Comparison of ENCODE assay signal across 9 mouse cellular contexts in genomic region chr19:54175766-54176165, GRCm38 (mm10).
DNase-seq lines count a peak whose midpoint lies in the region; ATAC-seq and TF ChIP-seq lines count a peak whose summit lies in the region.
"Had no signal": no experiment of that assay in that cellular context is flagged by ENCODE, and none has a peak within 500 bp of the region (broad histone marks: within the 10 kb centered on the region; RNA-seq: fewer than 3 reads in every experiment).

No protein-coding gene starts in this region.

- no peak overlapping the region for H3K27ac ChIP-seq in kidney, embryonic 16.5 days (ENCODE audit: low read length)
- no peak overlapping the region for H3K27ac ChIP-seq in CH12.LX (ENCODE audit: insufficient read depth, low read depth)
- no peak overlapping the region for H3K27ac ChIP-seq in left cerebral cortex, adult 2 months
- H3K27ac ChIP-seq: liver, embryonic 15.5 days; neural tube, embryonic 13.5 days had no signal

- no peak overlapping the region for H3K4me3 ChIP-seq in kidney, embryonic 16.5 days (ENCODE audit: low read length)
- H3K4me3 ChIP-seq in CH12.LX (replicated peaks in 1 of 3; ENCODE audit: low read depth in 2 of 3, low read length in 2 of 3, poor library complexity in 1 of 3), result no peak overlapping the region
- H3K4me3 ChIP-seq in left cerebral cortex, adult 2 months, result no peak overlapping the region
- H3K4me3 ChIP-seq: liver, embryonic 15.5 days; neural tube, embryonic 13.5 days had no signal

- WGBS in kidney, embryonic 16.5 days, result 38% methylated on average over 7 of the region's 7 CpGs

- H3K27me3 ChIP-seq in kidney, embryonic 16.5 days (ENCODE audit: insufficient read depth, low read length), result no peaks in the 10 kb centered on the region
- H3K27me3 ChIP-seq in CH12.LX (replicated peaks), result no peaks in the 10 kb centered on the region
- H3K27me3 ChIP-seq: liver, embryonic 15.5 days; neural tube, embryonic 13.5 days had no signal

- intact Hi-C loops in left cerebral cortex, adult 2 months (cut with DNase I), result loop anchor here (2.0 kb wide), 1 partner anchor 131 kb away; the partner anchor contains the start of gene Adra2a

- TF ChIP-seq POLR2A in CH12.LX (IDR thresholded peaks at IDR 0.05; ENCODE audit: low read depth, low read length), result no peak

- no peak for ATAC-seq in kidney, embryonic 16.5 days (ENCODE audit: low FRiP score, low TSS enrichment)

- in situ Hi-C loops in CH12.LX (cut with MboI; ENCODE audit: low pct_ligation_motif_present, low pct_unique_long_range_greater_than_20kb, low sequenced_read_pairs), result no loop called here

- TF ChIP-seq RAD21 in CH12.LX (IDR thresholded peaks at IDR 0.05; ENCODE audit: low read depth, low read length), result no peak

- no peak for TF ChIP-seq CTCF in CH12.LX (conservative IDR thresholded peaks at IDR 0.05 in 1 of 2, IDR thresholded peaks at IDR 0.05 in 1 of 2; ENCODE audit: low read depth in 2 of 2, low read length in 2 of 2)
- no peak for TF ChIP-seq CTCF in left cerebral cortex, adult 2 months (IDR thresholded peaks at IDR 0.05)

- no peak overlapping the region for H3K4me2 ChIP-seq in kidney, embryonic 16.5 days (replicated peaks; ENCODE audit: low read depth, low read length)
- no peak overlapping the region for H3K4me2 ChIP-seq in CH12.LX (ENCODE audit: insufficient read depth, low read depth, poor library complexity, severe bottlenecking)
- H3K4me2 ChIP-seq: liver, embryonic 15.5 days; neural tube, embryonic 13.5 days had no signal

- H3K79me2 ChIP-seq in CH12.LX (replicated peaks; ENCODE audit: control insufficient read depth, extremely low read depth, insufficient read depth, poor library complexity, severe bottlenecking), result no peaks in the 10 kb centered on the region

- no peak for TF ChIP-seq EP300 in CH12.LX (IDR thresholded peaks at IDR 0.05; ENCODE audit: low read length)

- no peaks in the 10 kb centered on the region for H3K4me1 ChIP-seq in kidney, embryonic 16.5 days (ENCODE audit: insufficient read depth, low read length)
- no peaks in the 10 kb centered on the region for H3K4me1 ChIP-seq in CH12.LX (ENCODE audit: control insufficient read depth in 1 of 2, insufficient read depth in 2 of 2)
- H3K4me1 ChIP-seq: liver, embryonic 15.5 days had no signal

- dilution Hi-C loops in CH12.LX (cut with MboI; ENCODE audit: extremely low pct_ligation_motif_present, extremely low pct_unique_long_range_greater_than_20kb, low sequenced_read_pairs), result no loop called here

- no peaks in the 10 kb centered on the region for H3K9me3 ChIP-seq in kidney, embryonic 16.5 days (ENCODE audit: low read length)
- no peaks in the 10 kb centered on the region for H3K9me3 ChIP-seq in CH12.LX (replicated peaks; ENCODE audit: low read length)
- H3K9me3 ChIP-seq: liver, embryonic 15.5 days; neural tube, embryonic 13.5 days had no signal

- DNase-seq in kidney, postnatal 4 days, result peak; percentile 80
- DNase-seq in CH12.LX (ENCODE audit: extremely low read depth) (peak; percentile 22), MEL-GATA-1-ER (ENCODE audit: extremely low read depth, low read depth) (peak; percentile 20)
- DNase-seq in forelimb bud, embryonic 11.5 days (ENCODE audit: low read depth, low spot score), result peak; percentile 57
- no peak for DNase-seq in left cerebral cortex, adult 2 months (ENCODE audit: extremely low spot score in 1 of 2, low spot score in 2 of 2)
- DNase-seq in layer of hippocampus, postnatal 25 days (ENCODE audit: extremely low spot score in 1 of 2, low spot score in 1 of 2), result no peak

- no peak overlapping the region for H3K9ac ChIP-seq in kidney, embryonic 16.5 days (replicated peaks; ENCODE audit: low read length)
- no peak overlapping the region for H3K9ac ChIP-seq in CH12.LX (ENCODE audit: insufficient read depth, low read depth)
- H3K9ac ChIP-seq: liver, embryonic 15.5 days; neural tube, embryonic 13.5 days had no signal

- H3K36me3 ChIP-seq in kidney, embryonic 16.5 days (ENCODE audit: insufficient read depth, low read length), result no peaks in the 10 kb centered on the region
- H3K36me3 ChIP-seq in CH12.LX (replicated peaks in 1 of 2; ENCODE audit: control insufficient read depth in 1 of 2, insufficient read depth in 1 of 2, low read length in 1 of 2), result no peaks in the 10 kb centered on the region
- H3K36me3 ChIP-seq: liver, embryonic 15.5 days; neural tube, embryonic 13.5 days had no signal

TF ChIP-seq in CH12.LX, 34 proteins besides CTCF, POLR2A, EP300 and RAD21:
- TF ChIP-seq MEF2A (IDR thresholded peaks at IDR 0.05; ENCODE audit: borderline replicate concordance, low read depth, low read length), result no peak
- no peak for TF ChIP-seq GABPA (IDR thresholded peaks at IDR 0.05; ENCODE audit: insufficient replicate concordance, low read depth, low read length)
- TF ChIP-seq JUN (IDR thresholded peaks at IDR 0.05; ENCODE audit: insufficient read depth, low read depth, low read length), result no peak
- TF ChIP-seq POLR2AphosphoS2 (IDR thresholded peaks at IDR 0.05; ENCODE audit: low read depth, low read length), result no peak
- no peak for TF ChIP-seq PAX5 (IDR thresholded peaks at IDR 0.05; ENCODE audit: low read length)
- no peak for TF ChIP-seq ZMIZ1 (IDR thresholded peaks at IDR 0.05; ENCODE audit: low read depth, low read length)
- no peak for TF ChIP-seq IRF4 (IDR thresholded peaks at IDR 0.05; ENCODE audit: low read depth, low read length)
- TF ChIP-seq KAT2A (IDR thresholded peaks at IDR 0.05; ENCODE audit: insufficient replicate concordance, low read length), result no peak
- TF ChIP-seq HCFC1 (IDR thresholded peaks at IDR 0.05; ENCODE audit: low read depth, low read length), result no peak
- no peak for TF ChIP-seq E2F4 (IDR thresholded peaks at IDR 0.05; ENCODE audit: insufficient replicate concordance, low read depth, low read length)
- TF ChIP-seq MAX (IDR thresholded peaks at IDR 0.05; ENCODE audit: low read length), result no peak
- TF ChIP-seq ZNF384 (IDR thresholded peaks at IDR 0.05; ENCODE audit: low read depth, low read length), result no peak
- no peak for TF ChIP-seq MAFK (IDR thresholded peaks at IDR 0.05; ENCODE audit: insufficient replicate concordance, low read length)
- TF ChIP-seq NRF1 (IDR thresholded peaks at IDR 0.05; ENCODE audit: low read depth, low read length), result no peak
- no peak for TF ChIP-seq BHLHE40 (IDR thresholded peaks at IDR 0.05; ENCODE audit: low read depth, low read length)

Comparison
In these comparisons a context has a peak if more than half of its experiments do, and no peak if none do; other contexts are left out.
1. DNase-seq: peak in kidney, postnatal 4 days (2 of 2), CH12.LX (single experiment), MEL-GATA-1-ER (single experiment) and forelimb bud, embryonic 11.5 days (single experiment); none in left cerebral cortex, adult 2 months (0 of 2) and layer of hippocampus, postnatal 25 days (0 of 2).